Mouse (Mus musculus) mouse embryonic stem cell (cell line): Measurements from ENCODE around the gene P4ha1.

Experiments
- in situ Hi-C, 2 experiments: fragments of 300-500 bp; cut with MboI; formaldehyde crosslinking; loops; 1 replicate in 1 of 2; 3 replicates in 1 of 2; pipeline ENCODE4 v1.14.3; 2019 to 2020; ENCODE audit warnings: low sequenced_read_pairs in 2 of 2, low pct_unique_long_range_greater_than_20kb in 1 of 2, mixed read lengths in 1 of 2; ENCODE audit not compliant: unreplicated experiment in 1 of 2

Gene P4ha1

GRCm38 (mm10) chr10:59408499-59408898 is 85.4 kb downstream of the P4ha1 start:
- in situ Hi-C loops: no loop called here

GRCm38 (mm10) chr10:59410264-59410663 is 87.2 kb downstream of the P4ha1 start:
- in situ Hi-C loops: no loop called here

- in situ Hi-C loops: no loop called here
These were observed 90.6 kb downstream of the P4ha1 start for GRCm38 (mm10) chr10:59413711-59414110.

- in situ Hi-C loops: no loop called here
These were observed 93.5 kb downstream of the P4ha1 start for GRCm38 (mm10) chr10:59416623-59417022.

- in situ Hi-C loops: no loop called here
These were observed 96.4 kb downstream of the P4ha1 start for GRCm38 (mm10) chr10:59419516-59419915.
